Mouse (Mus musculus) ES-E14 (cell line): Measurements from ENCODE around the gene Rrad. TPM values are rescaled to one million over a fixed set of nuclear protein-coding genes. Genes with fewer than 3 reads are reported as not detected.

Experiments
- DNase-seq: peaks from one replicate; pipeline ENCODE4 v3.0.0-alpha.2; 2013; ENCODE audit warnings: low read depth, low spot score
- H3K27ac ChIP-seq: 2 replicates; pipeline ENCODE4 v1.5.1; 2012; ENCODE audit warnings: low read depth, mild to moderate bottlenecking, low read length, moderate library complexity, mixed read lengths; ENCODE audit not compliant: poor library complexity, insufficient read depth, severe bottlenecking
- H3K36me3 ChIP-seq: 2 replicates; pipeline ENCODE4 v1.6.1; 2012; ENCODE audit warnings: mild to moderate bottlenecking, low read length, moderate library complexity, mixed read lengths; ENCODE audit not compliant: control insufficient read depth, poor library complexity, insufficient read depth, severe bottlenecking
- H3K4me1 ChIP-seq, 2 experiments: fragments of 150-350 bp in 1 of 2; sonication (generic) in 1 of 2; 2 replicates each; pipeline ENCODE4 v1.6.1; 2012; ENCODE audit warnings: low read length in 2 of 2, mild to moderate bottlenecking in 1 of 2, mixed read lengths in 1 of 2; ENCODE audit not compliant: control insufficient read depth in 2 of 2, insufficient read depth in 2 of 2, poor library complexity in 1 of 2
- H3K4me3 ChIP-seq, 2 experiments: fragments of 150-350 bp in 1 of 2; sonication (generic) in 1 of 2; 2 replicates each; pipeline ENCODE4 v1.5.1; 2012; ENCODE audit warnings: low read length in 2 of 2, low read depth in 1 of 2, mild to moderate bottlenecking in 1 of 2, mixed read lengths in 1 of 2; ENCODE audit not compliant: insufficient read depth in 1 of 2, poor library complexity in 1 of 2, severe bottlenecking in 1 of 2
- H3K9ac ChIP-seq: 2 replicates; pipeline ENCODE4 v1.6.1; 2012; ENCODE audit warnings: low read depth, mild to moderate bottlenecking, low read length, mixed read lengths; ENCODE audit not compliant: poor library complexity, insufficient read depth, severe bottlenecking
- H3K9me3 ChIP-seq: fragments of 150-350 bp; sonication (generic); 2 replicates; pipeline ENCODE4 v1.6.1; 2012; ENCODE audit warnings: low read depth, mild to moderate bottlenecking, low read length; ENCODE audit not compliant: control insufficient read depth, insufficient read depth
- CHD2 ChIP-seq: IDR thresholded peaks from 2 replicates; pipeline ENCODE4 v1.6.1; 2014; ENCODE audit warnings: mild to moderate bottlenecking, low read depth, low read length, inconsistent platforms
- HCFC1 ChIP-seq: IDR thresholded peaks from 2 replicates; pipeline ENCODE4 v1.6.1; 2012; ENCODE audit warnings: low read length, inconsistent platforms, borderline replicate concordance; ENCODE audit not compliant: insufficient read depth
- MAFK ChIP-seq: IDR thresholded peaks from 2 replicates; pipeline ENCODE4 v1.6.1; 2014; ENCODE audit warnings: mild to moderate bottlenecking, low read depth, low read length, inconsistent platforms; ENCODE audit not compliant: insufficient read depth
- ZC3H11A ChIP-seq: IDR thresholded peaks from 2 replicates; pipeline ENCODE4 v1.6.1; 2012; ENCODE audit warnings: low read depth, mild to moderate bottlenecking, inconsistent platforms, low read length, borderline replicate concordance
- ZNF384 ChIP-seq: IDR thresholded peaks from 2 replicates; pipeline ENCODE4 v1.6.1; 2012; ENCODE audit warnings: low read depth, low read length, inconsistent platforms
- in situ Hi-C, 2 experiments: fragments of 600-800 bp; cut with MboI; formaldehyde crosslinking; loops; one replicate each; pipeline ENCODE4 v1.15.1; 2025; ENCODE audit warnings: low sequenced_read_pairs in 2 of 2, inconsistent platforms in 1 of 2; ENCODE audit not compliant: unreplicated experiment in 2 of 2
- total RNA-seq: library from RNA; depleted of rRNA; stranded (reverse); fragments of 300-350 nt; gene quantifications from 2 replicates; pipeline ENCODE4 v1.2.3, GENCODE M21; 2012

Rrad gene
- total RNA-seq, 1 experiment: 3.4 TPM

GRCm38 (mm10) chr8:104635004-104635710 lies 4.0 kb upstream of the Rrad start:
- H3K4me3 ChIP-seq: no peak overlapping the region
- no peak for DNase-seq
- H3K4me1 ChIP-seq: peaks cover 0 to 11% of the 10 kb centered on the region in 2 experiments; a peak in 2 of 4 replicates
- TF ChIP-seq MAFK: no peak
- no peak for TF ChIP-seq ZC3H11A
- TF ChIP-seq CHD2: no peak
- no peak for TF ChIP-seq HCFC1
- no peak for TF ChIP-seq ZNF384
- no peak overlapping the region for H3K9ac ChIP-seq
- H3K27ac ChIP-seq: no peak overlapping the region
- no peaks in the 10 kb centered on the region for H3K36me3 ChIP-seq
- in situ Hi-C loops: loop anchor here in 1 of 2 experiments (25.0 kb wide), 1 partner anchor 627 kb away; the partner anchor contains the start of genes B3gnt9, Fbxl8, Hsf4 and Tradd
- H3K9me3 ChIP-seq: no peaks in the 10 kb centered on the region

GRCm38 (mm10) chr8:104633156-104633744 lies 2.1 kb upstream of the Rrad start:
- in situ Hi-C loops: loop anchor here in 1 of 2 experiments (25.0 kb wide), 1 partner anchor 629 kb away; the partner anchor contains the start of genes B3gnt9, Fbxl8, Hsf4 and Tradd
- H3K9me3 ChIP-seq: no peaks in the 10 kb centered on the region
- peaks cover 0 to 11% of the 10 kb centered on the region in 2 experiments; a peak in 2 of 4 replicates for H3K4me1 ChIP-seq
- H3K4me3 ChIP-seq: no peak overlapping the region
- no peaks in the 10 kb centered on the region for H3K36me3 ChIP-seq
- DNase-seq: no peak
- no peak overlapping the region for H3K27ac ChIP-seq
- H3K9ac ChIP-seq: no peak overlapping the region
- TF ChIP-seq ZNF384: no peak
- no peak for TF ChIP-seq ZC3H11A
- TF ChIP-seq MAFK: no peak

- Histone ChIP-seq H3K36me3 (no peaks in the 10 kb centered on the region), H3K4me3 (no peak overlapping the region), H3K9me3 (no peaks in the 10 kb centered on the region), H3K9ac (no peak overlapping the region), H3K27ac (no peak overlapping the region), H3K4me1 (peaks cover 0 to 11% of the 10 kb centered on the region in 2 experiments; a peak in 2 of 4 replicates)
- DNase-seq: no peak
- in situ Hi-C loops: loop anchor here in 1 of 2 experiments (25.0 kb wide), 1 partner anchor 630 kb away; the partner anchor contains the start of genes B3gnt9, Fbxl8, Hsf4 and Tradd
- TF ChIP-seq CHD2 (no peak), HCFC1 (no peak), ZC3H11A (no peak), MAFK (no peak), ZNF384 (no peak)
These were observed 1.4 kb upstream of the Rrad start for GRCm38 (mm10) chr8:104632486-104632885.

GRCm38 (mm10) chr8:104631975-104632374 lies 848 bp upstream of the Rrad start:
- DNase-seq: no peak
- Histone ChIP-seq H3K27ac (no peak overlapping the region), H3K9me3 (no peaks in the 10 kb centered on the region)

More at GRCm38 (mm10) chr8:104631975-104632374, 848 bp upstream of the Rrad start:
- Histone ChIP-seq H3K4me1 (peaks cover 0 to 11% of the 10 kb centered on the region in 2 experiments; a peak in 2 of 4 replicates), H3K9ac (no peak overlapping the region), H3K36me3 (no peaks in the 10 kb centered on the region), H3K4me3 (no peak overlapping the region)
- in situ Hi-C loops: loop anchor here in 1 of 2 experiments (25.0 kb wide), 1 partner anchor 630 kb away; the partner anchor contains the start of genes B3gnt9, Fbxl8, Hsf4 and Tradd
- no peak for TF ChIP-seq CHD2
- TF ChIP-seq MAFK: no peak
- no peak for TF ChIP-seq HCFC1
- no peak for TF ChIP-seq ZC3H11A
- TF ChIP-seq ZNF384: no peak
